Mouse (Mus musculus) embryo, embryonic 11 days (tissue): Measurements from ENCODE around the gene Cdiptos.

ENCODE experiments used
- DNase-seq: peaks from one replicate; pipeline ENCODE4 v3.0.0-alpha.2; 2015

Gene Cdiptos

DNA sequence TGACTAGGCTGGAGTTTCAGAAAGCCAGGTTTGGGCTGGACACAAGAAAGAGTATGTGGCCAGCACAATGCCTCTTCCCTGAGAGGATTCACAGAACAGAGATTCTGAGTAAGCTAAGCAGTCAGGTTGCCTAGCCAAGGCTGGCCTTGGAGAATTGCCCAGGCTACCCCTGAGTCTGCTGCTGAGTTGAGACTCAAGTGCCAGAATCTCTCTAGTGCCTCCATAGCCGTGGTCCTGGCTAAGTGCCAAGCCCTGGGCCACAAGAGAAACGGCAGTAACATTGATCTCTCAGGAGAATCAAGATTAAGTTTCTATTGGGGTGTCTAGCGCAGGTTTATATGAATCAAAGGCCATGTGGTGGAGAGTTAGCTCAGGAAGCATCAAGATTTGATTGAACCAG is 10.3 kb downstream of the Cdiptos start:
- no peak for DNase-seq

DNA sequence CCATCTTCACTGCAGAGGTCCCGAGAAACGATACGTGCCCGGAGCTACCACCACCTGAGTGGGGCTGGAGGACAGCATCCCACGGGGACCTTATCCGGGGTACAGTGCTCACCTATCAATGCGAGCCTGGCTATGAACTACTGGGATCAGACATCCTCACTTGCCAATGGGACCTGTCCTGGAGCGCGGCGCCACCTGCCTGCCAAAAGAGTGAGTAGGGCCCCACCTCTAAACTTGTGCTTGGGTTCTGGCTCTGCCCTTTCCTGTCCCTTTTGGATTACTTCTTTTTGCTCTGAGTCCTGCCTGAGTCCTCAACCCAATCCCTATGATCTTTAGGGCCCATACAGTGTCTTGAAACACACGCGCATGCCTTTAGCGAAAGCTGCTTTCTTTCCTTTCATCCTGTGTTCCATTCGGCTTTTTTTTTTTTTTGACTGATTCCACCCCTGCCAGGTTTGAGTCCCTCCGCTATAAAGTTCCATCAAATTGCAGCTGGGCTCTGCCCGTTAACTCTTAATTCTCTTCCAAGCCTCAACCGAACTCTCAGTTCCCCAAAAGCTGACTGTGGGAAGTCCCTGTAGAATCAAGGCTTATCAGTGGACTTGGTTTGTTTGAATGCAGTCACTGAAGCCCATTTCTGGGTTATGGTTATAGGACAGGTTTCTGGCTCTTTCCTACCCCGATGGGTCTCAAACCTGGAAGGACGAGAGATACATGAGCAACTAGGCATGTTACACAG is 12.2 kb downstream of the Cdiptos start:
- DNase-seq = peak; percentile 58

DNA sequence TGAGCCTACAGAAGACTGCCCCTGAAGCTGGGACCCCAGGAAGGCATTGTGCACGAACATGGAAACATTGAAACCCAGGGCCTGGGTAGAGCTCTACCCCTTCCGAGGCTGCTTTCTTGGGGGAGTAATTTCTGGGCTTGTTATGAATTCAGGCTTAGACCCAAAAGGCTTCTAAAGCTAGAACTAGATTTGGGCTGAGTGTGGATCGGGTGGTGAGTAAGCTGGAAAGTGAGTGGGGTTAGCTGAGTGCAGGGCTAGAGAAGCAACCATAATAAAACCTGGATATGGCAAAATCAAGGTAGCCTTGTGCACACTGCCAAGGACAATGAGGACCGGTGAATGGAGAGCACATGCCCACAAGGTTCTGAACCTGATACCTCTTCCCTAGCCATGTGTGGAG is 13.9 kb downstream of the Cdiptos start:
- DNase-seq = no peak

DNA sequence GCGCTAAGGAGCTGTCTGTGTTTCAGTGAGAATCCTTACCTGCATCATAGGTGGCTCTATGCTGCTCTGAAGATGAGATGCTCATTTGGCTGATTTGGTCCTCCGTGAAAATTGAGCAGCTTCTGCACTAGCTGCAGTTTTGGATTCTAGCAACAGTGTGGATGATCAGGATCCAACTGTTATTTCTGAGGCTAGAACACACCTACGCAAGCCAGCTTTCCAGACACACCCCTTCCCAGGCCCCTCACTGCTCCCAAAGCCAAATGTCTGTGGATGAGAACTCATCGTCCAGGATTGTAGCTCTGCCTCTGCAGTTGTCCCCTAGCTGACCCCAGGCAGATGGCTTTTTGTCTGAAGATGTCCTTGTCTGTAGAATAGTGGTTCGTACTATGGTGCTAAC is 14.8 kb downstream of the Cdiptos start:
- DNase-seq = no peak

DNA sequence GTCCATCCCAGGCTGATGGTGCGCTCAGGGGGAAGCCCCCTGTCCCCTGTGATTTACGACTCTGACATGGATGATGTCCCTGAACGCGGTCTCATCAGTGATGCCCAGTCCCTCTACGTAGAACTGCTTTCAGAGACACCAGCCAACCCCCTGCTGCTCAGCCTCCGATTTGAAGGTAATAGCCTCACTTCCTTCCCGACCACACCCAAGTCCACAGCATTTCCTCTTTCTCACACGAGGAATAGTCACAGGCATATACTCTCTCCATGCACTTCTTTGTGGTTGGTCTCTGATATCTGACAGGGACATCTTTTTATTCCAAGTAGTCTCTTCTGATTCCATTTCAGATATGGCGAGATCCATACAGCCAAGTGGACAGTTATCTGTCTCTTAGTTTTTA is 16.1 kb downstream of the Cdiptos start:
- no peak for DNase-seq

DNA sequence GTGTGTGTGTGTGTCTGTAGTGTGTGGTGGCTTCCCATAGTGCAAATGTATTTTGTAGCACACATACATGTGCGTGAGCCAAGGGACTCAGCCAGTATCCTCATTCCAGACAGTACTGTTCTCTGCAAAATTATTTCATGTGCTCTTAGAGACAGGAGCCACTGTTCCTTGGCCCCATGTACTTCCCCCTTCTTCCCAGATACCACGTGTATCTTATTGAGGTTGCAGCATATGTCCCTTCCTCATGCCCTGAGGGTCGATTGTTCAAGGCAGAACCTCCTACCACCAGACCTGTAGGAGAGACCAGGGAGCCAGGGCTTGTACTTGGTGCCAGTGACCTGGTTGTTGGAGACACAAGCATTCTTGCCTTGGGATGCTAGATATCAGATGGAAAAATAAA is 20.8 kb downstream of the Cdiptos start:
- DNase-seq = no peak

DNA sequence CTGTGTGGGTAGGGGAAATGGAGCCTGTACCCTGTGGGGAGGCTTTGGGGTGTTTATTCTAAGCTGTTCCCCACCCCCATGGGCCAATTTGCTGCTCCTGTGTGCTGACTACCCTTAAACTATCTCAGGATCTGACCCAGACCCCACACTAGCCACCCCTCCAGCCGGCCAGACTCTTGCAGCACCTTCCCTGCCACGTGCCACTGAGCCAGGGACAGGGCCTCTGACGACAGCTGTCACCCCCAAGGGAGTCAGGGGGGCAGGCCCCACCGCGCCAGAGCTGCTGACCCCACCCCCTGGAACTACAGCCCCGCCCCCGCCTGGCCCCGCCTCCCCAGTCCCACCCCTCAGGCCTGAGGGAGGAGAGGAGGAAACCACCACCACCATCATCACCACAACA is 23.3 kb downstream of the Cdiptos start:
- no peak for DNase-seq

DNA sequence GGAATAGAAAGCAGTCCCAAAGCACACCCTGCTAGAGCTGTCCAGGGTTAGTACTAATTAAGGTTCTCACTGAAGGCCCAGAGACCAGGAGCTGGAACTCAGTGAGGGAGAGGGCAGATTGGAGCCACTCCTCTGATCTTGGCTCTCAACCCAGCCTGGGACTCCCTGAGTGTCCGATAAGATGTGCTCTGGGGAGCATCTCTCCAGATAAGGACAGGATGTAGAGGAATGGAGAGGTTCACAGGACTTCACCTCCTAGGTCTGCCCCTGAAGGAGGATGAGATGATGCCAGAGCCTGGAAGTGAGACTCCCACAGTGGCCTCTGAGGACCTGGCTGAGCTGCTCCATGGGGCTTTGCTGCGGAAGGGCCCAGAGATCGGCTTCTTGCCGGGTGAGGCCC is 24.2 kb downstream of the Cdiptos start:
- DNase-seq = no peak

DNA sequence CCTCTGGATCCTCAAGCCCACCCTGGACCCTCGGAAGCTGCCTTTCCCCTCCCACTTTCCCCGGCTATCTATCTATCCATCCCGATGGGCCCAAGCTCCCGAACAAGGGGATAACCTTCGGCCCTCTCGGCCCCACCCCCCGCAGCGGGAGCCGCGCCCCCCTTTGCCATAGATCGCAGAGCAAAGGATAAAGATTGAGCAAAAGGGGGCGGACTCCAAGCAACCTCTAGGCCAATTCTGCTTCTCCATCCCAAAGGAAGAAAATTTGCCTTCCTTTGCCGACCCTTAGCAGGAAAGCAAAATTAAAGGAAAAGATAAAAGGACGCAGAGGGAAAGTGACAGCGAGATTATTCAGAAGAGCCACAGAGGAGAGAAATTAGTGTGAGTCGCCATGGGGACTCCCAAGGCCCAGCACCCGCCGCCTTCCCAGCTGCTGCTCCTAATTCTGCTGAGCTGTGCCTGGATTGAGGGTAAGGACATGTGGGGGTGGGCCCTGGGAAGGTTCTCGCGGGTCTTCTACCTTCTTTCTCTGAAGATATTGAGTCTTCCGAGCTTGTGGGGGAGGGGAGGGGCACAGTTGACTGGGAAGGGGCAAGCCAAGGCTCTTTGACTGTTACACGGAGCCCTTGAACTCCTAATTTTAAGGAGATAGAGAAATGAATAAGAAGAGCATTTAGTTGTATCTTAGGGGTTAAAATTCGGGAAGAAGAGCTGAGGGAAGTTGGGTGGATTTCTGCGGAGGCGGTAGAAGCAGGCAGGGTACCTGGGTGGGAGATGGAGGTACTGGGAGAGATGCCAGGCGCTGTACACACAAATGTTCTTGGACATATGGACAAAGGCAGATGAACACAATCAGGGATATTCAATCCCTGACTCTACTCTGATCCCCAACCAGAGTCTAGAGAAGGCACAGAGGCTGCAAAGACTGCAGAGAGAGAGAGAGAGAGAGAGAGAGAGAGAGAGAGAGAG is 25.0 kb downstream of the Cdiptos start:
- no peak for DNase-seq

DNA sequence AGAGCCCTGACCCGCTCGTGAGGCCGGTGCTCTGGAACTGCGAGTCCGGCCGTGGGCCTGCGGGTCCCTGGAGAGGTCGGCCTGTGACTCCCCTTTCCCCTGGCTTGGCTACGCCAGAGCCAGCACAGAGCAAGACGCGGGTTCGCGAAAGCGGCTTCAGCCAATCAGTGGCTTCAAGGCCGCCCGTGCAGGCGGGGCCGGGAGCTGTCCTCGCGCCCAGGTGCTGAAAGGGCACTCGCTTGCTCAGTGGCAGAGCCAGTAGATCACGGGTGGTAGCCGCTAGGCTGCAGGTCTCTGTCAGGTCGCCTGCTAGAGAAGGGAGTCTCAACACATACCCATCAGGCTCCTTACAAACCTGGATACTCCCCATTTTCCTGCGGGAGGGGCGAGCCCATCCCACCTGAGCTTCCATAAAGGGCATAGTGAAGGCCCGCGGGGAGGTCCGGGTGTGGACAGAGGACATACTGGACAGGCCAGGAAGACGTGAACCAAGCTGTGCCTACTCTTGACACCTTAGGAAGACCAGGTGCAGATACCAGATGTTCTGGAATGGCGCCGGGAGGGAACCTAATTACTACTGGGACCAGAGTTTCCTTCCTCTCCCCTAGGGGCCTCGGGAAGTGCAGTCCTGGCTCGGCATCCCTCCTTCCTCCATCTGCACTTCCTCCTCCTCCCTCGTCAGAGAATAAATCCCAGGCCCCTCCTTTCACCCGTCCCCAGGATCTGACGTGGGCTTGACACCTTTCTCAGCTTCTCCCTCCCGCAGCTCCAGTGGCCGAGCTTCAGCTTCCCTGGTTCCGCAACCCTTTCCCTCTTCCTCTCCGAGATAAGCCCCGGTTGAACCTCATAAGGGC is 25.9 kb downstream of the Cdiptos start, which contains the start of gene Sez6l2:
Sez6l2 (plus strand) TSS at position 771 of the 854 bp plus-strand sequence.
- peak; percentile 94 for DNase-seq

DNA sequence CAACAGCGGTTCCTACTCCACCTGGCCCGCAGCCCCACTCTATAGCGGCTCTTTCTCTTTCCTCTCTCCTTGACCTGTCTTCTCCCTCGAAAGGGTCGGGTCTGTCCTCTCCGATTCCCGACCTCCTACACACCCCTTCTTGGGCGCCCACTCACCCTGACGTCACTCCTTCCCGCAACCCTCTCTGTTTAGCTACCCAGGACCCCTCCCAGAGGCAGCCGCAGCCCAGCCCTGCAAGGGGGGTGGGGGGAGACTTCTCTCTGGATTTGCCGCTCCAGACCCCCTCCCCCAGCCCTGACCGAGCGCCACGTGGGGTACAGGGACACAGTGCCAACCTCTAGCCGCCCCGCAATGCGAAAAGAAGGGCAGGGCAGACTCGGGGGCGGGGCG is 26.5 kb downstream of the Cdiptos start, which contains the start of gene Asphd1:
Asphd1 (minus strand) TSS at position 180 of the 390 bp plus-strand sequence.
- no peak for DNase-seq

DNA sequence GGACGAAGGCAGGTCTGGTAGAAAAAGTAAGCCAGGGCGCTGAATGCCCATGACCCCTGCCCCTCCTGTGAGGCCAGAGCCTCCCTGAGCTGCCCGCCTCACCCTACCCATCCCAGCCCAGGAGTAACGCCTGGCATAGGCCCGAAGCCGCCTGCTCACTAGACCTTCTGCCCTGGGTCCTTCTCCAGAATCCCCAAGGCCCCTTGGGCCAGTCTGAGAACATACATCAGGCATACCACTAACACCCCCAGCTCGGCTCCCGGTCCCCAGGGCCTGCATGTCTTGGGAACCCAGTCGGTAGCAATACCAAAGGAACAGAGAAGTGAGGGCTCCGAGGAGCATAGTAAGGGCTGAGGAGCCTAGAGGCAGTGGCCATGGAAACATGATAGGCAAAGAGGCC is 27.3 kb downstream of the Cdiptos start:
- DNase-seq = no peak

DNA sequence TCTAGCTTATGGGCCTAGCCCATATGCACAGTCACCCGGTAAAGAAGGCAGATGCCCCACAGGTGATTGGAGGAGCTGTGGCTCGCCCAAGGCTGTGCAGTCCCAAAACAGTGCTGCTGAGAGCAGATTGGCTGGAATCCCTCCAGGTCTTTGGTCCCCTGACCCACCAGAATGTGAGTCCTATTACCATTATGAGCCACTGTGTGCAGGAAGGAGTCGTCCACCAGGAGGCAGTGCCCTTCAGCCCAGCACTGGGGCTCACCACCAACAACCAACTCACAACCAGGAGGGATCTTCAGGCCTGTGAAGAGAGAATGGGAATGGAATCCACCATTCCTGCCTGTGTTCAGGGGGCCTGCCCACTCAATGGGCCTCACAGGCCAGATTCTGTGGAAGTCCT is 29.4 kb downstream of the Cdiptos start:
- no peak for DNase-seq

DNA sequence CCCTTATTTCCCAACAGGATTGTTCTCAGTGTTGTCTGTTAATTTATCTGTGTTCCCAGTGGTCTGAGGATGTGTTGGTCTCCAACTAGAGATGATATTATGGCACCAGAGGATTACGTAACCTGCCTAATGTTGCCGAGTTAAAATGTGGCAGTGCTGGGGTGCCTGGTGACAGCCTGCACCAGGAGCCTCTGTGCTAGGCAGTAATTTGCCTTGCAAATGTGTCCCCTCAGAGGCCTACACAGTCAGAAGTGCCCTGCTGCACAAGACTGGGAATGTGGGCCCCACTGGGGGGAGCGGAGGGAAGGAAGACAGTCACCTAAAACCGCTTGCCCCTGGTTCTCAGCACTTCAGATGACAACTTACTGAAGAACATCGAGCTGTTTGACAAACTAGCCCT is 34.1 kb downstream of the Cdiptos start:
- no peak for DNase-seq

DNA sequence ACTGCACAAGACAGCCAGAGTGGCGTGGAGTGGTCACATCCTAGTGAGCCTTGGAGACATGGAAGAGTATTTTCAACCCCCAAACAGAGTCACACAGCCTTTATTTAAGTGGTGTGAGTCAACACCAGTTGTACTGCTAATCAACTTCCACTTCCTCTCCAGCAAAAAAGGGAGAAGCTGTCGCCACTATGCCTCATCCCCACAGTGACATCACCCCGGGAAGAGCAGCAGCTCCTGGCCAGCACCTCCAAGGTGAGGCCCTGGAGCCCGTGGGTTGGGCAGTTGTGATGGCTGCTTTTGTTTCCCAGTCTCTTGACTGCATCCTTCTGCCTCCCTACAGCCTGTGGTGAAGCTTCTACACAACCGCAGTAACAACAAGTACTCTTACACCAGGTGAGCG is 34.7 kb downstream of the Cdiptos start:
- DNase-seq = no peak

DNA sequence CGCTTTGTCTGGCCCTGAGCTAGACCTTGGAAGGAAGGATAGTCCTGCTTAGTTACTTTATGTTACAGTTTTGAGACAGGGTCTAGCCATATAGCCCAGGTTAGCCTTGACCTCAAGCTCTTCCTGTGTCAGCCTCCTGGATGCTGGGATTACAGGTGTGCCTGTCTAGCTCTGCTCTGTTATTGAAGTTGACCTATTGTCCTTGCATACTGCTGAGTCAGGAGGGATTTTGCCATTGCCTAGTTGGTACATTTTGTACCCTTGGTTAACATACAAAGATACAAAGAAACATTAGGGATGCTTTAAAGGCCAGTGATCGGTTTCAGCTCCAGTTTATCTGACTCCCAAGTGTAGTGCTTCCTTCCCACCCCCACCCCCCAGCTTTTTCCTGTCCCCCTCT is 43.2 kb downstream of the Cdiptos start:
- DNase-seq = no peak

DNA sequence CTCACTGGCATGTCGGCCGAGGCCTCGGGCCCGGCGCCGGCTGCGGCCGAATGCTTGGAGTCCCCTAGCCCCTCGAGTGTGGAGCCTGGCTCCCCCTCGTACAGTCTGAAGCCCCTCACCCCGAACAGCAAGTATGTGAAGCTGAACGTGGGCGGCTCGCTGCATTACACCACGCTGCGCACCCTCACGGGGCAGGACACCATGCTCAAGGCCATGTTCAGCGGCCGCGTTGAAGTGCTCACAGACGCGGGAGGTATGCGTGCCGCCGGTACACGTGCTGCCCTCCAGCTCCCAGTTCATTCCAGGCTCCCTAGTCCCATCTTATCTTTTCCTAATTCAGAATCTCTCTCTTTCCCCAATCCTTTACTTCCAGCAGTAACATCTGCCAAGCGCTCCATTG is 46.9 kb downstream of the Cdiptos start:
- DNase-seq = no peak

DNA sequence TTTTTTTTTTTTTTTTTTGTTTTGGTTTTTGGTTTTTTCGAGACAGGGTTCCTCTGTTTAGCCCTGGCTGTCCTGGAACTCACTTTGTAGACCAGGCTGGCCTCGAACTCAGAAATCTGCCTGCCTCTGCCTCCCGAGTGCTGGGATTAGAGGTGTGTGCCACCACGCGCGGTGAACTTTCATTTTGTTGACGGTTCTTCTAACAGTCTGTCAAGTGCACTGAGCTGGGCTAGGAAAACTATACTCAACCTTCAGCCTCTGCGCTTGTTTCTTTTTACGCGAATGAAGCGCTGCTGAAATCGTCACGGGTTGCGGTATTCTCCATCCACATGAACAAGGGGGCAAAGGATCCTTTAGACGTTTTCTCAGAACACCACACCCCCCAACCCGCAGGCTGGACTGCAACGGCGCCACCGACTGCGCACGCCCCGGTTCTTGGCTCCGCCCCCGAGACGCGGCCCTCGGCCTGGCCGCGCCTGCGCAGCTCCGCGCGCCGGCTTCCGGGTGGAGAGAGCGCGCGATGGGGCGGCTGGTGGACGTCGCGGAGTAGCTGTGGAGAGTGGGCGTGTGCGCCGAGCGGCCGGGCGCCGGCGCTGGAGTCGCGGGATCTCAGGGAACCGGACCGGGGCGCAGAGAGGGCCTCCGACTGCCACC is 47.4 kb downstream of the Cdiptos start, which contains the start of gene Kctd13:
Kctd13 (plus strand) TSS at position 496 of the 654 bp plus-strand sequence.
- DNase-seq = peak; percentile 95

DNA sequence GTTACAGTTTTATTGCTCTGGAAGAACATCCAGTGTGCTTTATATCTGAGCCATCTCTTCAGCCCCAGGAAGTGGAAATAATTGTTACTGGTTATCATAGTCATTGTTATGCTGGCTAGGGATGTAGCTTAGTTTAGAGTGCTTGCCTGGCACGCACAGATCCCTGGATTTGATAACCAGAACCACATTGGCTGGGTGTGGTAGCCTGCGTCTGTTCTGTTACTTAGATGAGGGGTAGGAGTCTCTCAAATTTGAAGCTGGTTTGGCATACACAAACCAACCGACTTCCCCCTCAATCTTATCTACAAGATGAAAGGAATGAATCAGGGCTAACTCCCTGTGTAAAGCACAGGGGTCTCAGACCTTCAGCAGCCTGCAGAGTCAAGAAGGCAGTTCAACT is 49.6 kb downstream of the Cdiptos start:
- no peak for DNase-seq

DNA sequence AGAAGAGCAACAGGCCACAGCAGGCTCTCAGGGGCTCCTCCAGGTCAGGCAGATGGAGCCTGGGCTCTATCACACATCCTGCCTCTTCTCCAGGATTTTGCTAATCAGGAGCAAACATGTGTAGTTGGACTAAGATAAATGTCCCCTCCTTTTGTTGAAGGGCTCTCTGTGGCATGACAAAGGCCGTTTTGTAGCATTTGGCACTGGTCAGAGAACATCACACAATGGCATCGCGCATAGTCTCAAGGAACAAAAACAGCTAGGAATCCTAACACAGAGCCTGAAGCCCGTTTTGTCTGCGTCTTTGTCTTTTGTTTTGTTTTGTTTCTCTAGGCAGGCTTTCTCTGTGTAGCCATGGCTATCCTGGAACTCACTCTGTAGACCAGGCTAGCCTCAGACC is 51.9 kb downstream of the Cdiptos start:
- peak; percentile 24 for DNase-seq

DNA sequence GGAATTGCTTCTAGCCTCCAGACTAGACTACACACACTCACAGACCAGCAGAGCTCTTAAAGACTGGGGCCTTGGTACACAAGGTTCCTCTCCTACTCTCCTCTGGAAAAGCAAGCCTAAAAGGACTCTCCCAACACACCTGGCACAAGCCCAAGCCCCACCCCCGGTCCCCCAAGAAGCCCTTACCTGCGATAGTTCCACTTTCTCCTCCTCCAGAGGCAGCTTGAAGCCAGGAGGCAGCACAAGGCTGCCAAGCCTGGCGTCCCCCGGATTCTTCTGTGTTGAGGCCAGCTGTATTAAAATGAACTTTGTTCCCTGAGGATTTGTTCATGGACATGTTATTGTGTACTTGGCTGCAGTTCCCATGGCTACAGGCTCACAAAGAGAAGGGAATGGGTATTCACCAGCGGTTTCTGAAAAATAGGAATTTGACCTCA is 53.3 kb downstream of the Cdiptos start, which contains the start of gene Tmem219:
Tmem219 (minus strand) TSS at position 294 of the 437 bp plus-strand sequence.
- DNase-seq = peak; percentile 72
